Mouse (Mus musculus) lung, postnatal 10 days (tissue): ENCODE data around the gene Gm17654.
"Not testable (repeated sequence)": the region's sequence is repeated elsewhere in the genome, so short reads cannot be mapped to it uniquely, and the experiment has no call there.

Source experiments
- DNase-seq: peaks from one replicate; pipeline ENCODE4 v3.0.0; 2021

Gene Gm17654

GRCm38 (mm10) chr14:43579046-43579445 lies at the start of gene Gm17654:
Gm17654 (minus strand) TSS chr14:43579146.
- DNase-seq, result not testable (repeated sequence)

- not testable (repeated sequence) for DNase-seq
Measured at GRCm38 (mm10) chr14:43607913-43608312, 29.0 kb upstream of the Gm17654 start, which contains the start of gene Gm10375. Gm10375 (minus strand) TSS chr14:43608013.

GRCm38 (mm10) chr14:43577969-43578368 lies 977 bp downstream of the Gm17654 start:
- DNase-seq, result not testable (repeated sequence)

- DNase-seq, result not testable (repeated sequence)
Measured at GRCm38 (mm10) chr14:43552271-43552670, 26.7 kb downstream of the Gm17654 start.

GRCm38 (mm10) chr14:43546281-43546680 lies 32.7 kb downstream of the Gm17654 start:
- not testable (repeated sequence) for DNase-seq

- DNase-seq, result not testable (repeated sequence)
Measured at GRCm38 (mm10) chr14:43543276-43543675, 35.7 kb downstream of the Gm17654 start, which contains the start of gene Gm5799. Gm5799 (plus strand) TSS chr14:43543576.

GRCm38 (mm10) chr14:43538144-43538543 lies 40.8 kb downstream of the Gm17654 start:
- DNase-seq, result not testable (repeated sequence)

- DNase-seq, result not testable (repeated sequence)
Measured at GRCm38 (mm10) chr14:43532387-43532786, 46.6 kb downstream of the Gm17654 start.

GRCm38 (mm10) chr14:43532011-43532383 lies 46.9 kb downstream of the Gm17654 start:
- DNase-seq, result not testable (repeated sequence)

GRCm38 (mm10) chr14:43531052-43532010 lies 47.6 kb downstream of the Gm17654 start:
- DNase-seq, result not testable (repeated sequence)
